In the genomic region with DNA sequence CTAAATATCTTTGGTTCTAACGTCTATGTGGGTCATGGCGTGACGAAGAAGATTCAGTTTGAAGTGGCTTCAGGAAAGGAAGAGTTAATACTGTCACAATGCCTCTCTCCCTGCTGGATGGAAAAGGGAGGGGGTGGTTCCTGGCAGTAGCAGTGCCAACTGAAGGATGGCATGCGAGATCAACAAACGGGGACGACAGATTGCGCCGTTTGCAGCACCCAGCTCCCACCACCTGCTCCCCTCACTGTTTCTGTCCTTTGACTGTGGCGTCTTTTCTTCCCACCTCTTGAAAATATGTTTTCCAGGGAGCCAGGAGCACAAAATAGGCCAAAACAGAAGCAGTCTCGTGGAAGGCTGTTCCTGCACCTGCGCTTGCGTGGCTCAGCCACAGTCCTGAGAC, we compare ENCODE assay signal across 9 mouse cellular contexts.
A peak's percentile ranks its signal among the peaks of the same experiment; 100 is the strongest.
DNase-seq lines count a peak whose midpoint lies in the region; ATAC-seq and TF ChIP-seq lines count a peak whose summit lies in the region.
"Had no signal": no experiment of that assay in that cellular context is flagged by ENCODE, and none has a peak within 500 bp of the region (broad histone marks: within the 10 kb centered on the region; RNA-seq: fewer than 3 reads in every experiment).

No protein-coding gene starts in this region.

- peaks cover 38% of the 10 kb centered on the region for H3K4me1 ChIP-seq in hindbrain, embryonic 12.5 days
- H3K4me1 ChIP-seq in hindbrain, embryonic 11.5 days (replicated peaks; ENCODE audit: control insufficient read depth, insufficient read depth, low read length): peaks cover 6% of the 10 kb centered on the region
- H3K4me1 ChIP-seq in liver, postnatal 0 days (ENCODE audit: insufficient read depth): peaks cover 10% of the 10 kb centered on the region

- WGBS in hindbrain, embryonic 12.5 days: 74% methylated on average over 12 of the region's 12 CpGs
- 84% methylated on average over 12 of the region's 12 CpGs for WGBS in hindbrain, embryonic 11.5 days
- WGBS in liver, postnatal 0 days (ENCODE audit: insufficient replicate concordance): 81% methylated on average over 12 of the region's 12 CpGs

- no peak for ATAC-seq in hindbrain, embryonic 12.5 days (ENCODE audit: low FRiP score)
- ATAC-seq in hindbrain, embryonic 11.5 days (ENCODE audit: low FRiP score): no peak
- ATAC-seq in liver, postnatal 0 days: no peak

- no peak overlapping the region for H3K9ac ChIP-seq in hindbrain, embryonic 12.5 days
- H3K9ac ChIP-seq in hindbrain, embryonic 11.5 days (ENCODE audit: low read depth, low read length): no peak overlapping the region
- H3K9ac ChIP-seq in liver, postnatal 0 days (replicated peaks): no peak overlapping the region

- no peaks in the 10 kb centered on the region for H3K36me3 ChIP-seq in hindbrain, embryonic 12.5 days
- no peaks in the 10 kb centered on the region for H3K36me3 ChIP-seq in hindbrain, embryonic 11.5 days (ENCODE audit: control insufficient read depth, insufficient read depth, low read length)
- H3K36me3 ChIP-seq in liver, postnatal 0 days (replicated peaks; ENCODE audit: insufficient read depth, low read length): no peaks in the 10 kb centered on the region

- H3K9me3 ChIP-seq in hindbrain, embryonic 12.5 days (replicated peaks): no peaks in the 10 kb centered on the region
- H3K9me3 ChIP-seq in hindbrain, embryonic 11.5 days (ENCODE audit: control insufficient read depth, low read length): no peaks in the 10 kb centered on the region
- H3K9me3 ChIP-seq in liver, postnatal 0 days (ENCODE audit: low read length): no peaks in the 10 kb centered on the region

- TF ChIP-seq EP300 in liver, postnatal 0 days (IDR thresholded peaks at IDR 0.05; ENCODE audit: low read depth): no peak

- 0 out of 2 replicates have a peak overlapping the region, but pooled peaks have one; percentile 17 for H3K27ac ChIP-seq in hindbrain, embryonic 12.5 days
- H3K27ac ChIP-seq in hindbrain, embryonic 11.5 days (ENCODE audit: low read depth, low read length): no peak overlapping the region
- H3K27ac ChIP-seq in liver, postnatal 0 days (ENCODE audit: low read depth): no peak overlapping the region

- H3K4me2 ChIP-seq in hindbrain, embryonic 12.5 days (replicated peaks): no peak overlapping the region
- no peak overlapping the region for H3K4me2 ChIP-seq in hindbrain, embryonic 11.5 days (replicated peaks; ENCODE audit: low read depth, low read length)
- H3K4me2 ChIP-seq in liver, postnatal 0 days (ENCODE audit: low read depth, low read length): no peak overlapping the region

- no peak for DNase-seq in hindbrain, embryonic 11.5 days (ENCODE audit: low spot score)
- DNase-seq in cerebellum, postnatal 36 days: peak; percentile 78 to 81
- peak; percentile 92 for DNase-seq in layer of hippocampus, adult 9-11 months
- peak; percentile 90 for DNase-seq in right cerebral cortex, adult 18-20 months
- no peak for DNase-seq in spleen, postnatal 36 days (ENCODE audit: low spot score in 2 of 2)
- DNase-seq in liver, postnatal 0 days: no peak
- DNase-seq in thymus, postnatal 4 days: no peak
- DNase-seq: kidney, postnatal 36 days had no signal

- no peak for TF ChIP-seq CTCF in liver, postnatal 0 days (IDR thresholded peaks at IDR 0.05; ENCODE audit: low read depth)

- no peaks in the 10 kb centered on the region for H3K27me3 ChIP-seq in hindbrain, embryonic 12.5 days
- H3K27me3 ChIP-seq in hindbrain, embryonic 11.5 days (ENCODE audit: control insufficient read depth, insufficient read depth, low read length): no peaks in the 10 kb centered on the region
- no peaks in the 10 kb centered on the region for H3K27me3 ChIP-seq in liver, postnatal 0 days (ENCODE audit: insufficient read depth, low read length)

- no peak overlapping the region for H3K4me3 ChIP-seq in hindbrain, embryonic 12.5 days
- no peak overlapping the region for H3K4me3 ChIP-seq in hindbrain, embryonic 11.5 days (ENCODE audit: low read depth, low read length)
- no peak overlapping the region for H3K4me3 ChIP-seq in liver, postnatal 0 days (ENCODE audit: low read depth, low read length)

Comparison
In these comparisons a context has a peak if more than half of its experiments do, and no peak if none do; other contexts are left out.
1. DNase-seq: peak in cerebellum, postnatal 36 days (2 of 2), layer of hippocampus, adult 9-11 months (single experiment) and right cerebral cortex, adult 18-20 months (single experiment); none in hindbrain, embryonic 11.5 days (single experiment), spleen, postnatal 36 days (0 of 2), liver, postnatal 0 days (single experiment) and thymus, postnatal 4 days (single experiment).